Mouse (Mus musculus) kidney, postnatal 25 days (tissue): ENCODE data around the gene Zfp157.
A peak's percentile ranks its signal among the peaks of the same experiment; 100 is the strongest.
"Not testable (repeated sequence)": the region's sequence is repeated elsewhere in the genome, so short reads cannot be mapped to it uniquely, and the experiment has no call there.

Source experiments
- DNase-seq, 2 experiments: peaks; one replicate each; pipeline ENCODE4 v3.0.0; 2021; ENCODE audit warnings: mixed read lengths in 2 of 2

Gene Zfp157

DNA sequence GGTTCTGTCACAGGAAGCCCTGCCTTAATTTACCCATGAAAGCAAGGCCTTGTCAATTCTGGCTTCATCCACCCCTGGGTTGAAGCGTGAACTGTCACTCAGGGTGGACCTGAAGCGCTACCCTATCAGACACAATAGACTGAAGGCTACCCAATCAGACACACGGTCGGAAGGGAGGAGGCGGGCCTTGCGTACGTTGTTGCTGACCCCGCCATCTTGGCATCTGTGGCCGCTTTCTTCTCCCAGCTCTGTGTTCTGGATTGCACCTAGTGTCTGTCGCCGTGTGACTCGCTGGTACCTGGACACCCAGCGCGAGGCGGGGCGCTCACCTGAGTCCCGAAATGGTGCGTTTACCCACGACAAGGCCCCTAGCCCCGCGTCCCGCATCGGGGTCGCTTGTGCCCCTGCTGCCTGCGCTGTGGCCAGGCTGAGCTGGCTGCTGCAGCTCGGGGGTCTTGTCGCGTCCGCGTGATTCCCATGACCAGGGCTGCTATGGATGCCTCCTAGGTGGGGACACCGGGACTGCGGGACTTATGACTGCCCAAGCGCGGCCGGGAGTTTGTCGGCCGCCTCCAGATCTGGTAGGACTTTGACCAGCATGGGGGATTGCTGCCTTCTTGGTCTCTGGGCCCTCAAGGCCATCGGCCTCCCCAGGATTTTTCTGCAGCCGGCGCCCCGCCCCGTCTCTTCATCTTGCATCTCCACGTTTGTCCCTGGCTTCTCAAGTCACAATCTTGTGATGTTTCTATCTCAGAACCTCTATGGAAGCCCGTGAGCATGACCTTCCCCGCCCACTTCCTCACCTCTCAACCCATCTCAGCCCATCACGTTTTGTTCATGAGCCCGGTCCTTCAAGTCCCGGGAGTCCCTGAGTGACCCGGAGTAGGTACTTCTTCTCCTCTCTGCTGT lies at the start of gene Zfp157:
Zfp157 (plus strand) TSS at position 183 of the 909 bp plus-strand sequence.
- peak; percentile 94 to 96 for DNase-seq

DNA sequence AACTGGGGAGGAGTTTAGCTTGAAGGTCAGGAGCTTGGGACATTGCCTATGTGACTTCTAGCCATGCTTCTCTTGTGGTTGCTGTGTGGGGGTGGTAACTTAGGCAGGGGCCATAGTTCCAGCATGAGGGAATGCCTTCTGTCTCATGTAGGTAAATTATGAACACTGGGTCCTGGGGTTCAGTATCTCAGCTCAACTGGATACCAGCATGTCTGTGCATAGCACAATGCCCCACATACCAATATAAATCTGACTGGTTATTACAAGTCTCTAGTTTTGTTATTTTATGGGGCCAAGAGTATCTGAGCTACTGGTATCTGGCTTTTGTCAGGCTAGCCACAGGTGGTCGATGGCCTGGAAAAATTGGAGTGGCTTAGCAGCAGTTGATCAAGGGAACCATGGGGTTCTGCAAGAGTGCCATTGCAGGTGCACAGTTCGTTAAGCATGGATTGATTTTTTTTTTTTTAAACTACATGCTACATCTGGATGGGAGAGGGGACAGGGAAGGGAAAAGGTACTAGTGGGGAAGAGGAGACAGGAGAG lies 43.4 kb upstream of the Zfp157 start:
- no peak for DNase-seq

DNA sequence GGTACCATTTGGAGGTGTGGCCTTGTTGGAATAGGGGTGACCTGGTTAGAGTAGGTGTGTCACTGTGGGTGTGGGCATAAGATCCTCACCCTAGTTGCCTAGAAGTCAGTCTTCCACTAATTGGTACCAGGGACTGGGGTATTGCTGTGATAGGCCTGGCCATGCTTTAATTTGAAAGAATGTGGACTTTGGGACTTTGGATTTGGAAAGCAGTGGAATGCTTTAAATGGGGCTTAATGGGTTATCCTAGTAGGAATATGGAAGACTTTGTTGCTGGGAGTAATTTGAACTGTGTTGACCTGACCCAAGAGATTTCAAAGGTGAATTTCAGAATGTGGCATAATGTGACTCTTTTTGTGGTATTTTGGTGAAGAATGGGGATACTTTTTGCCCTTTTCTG lies 40.8 kb upstream of the Zfp157 start:
- DNase-seq, result not testable (repeated sequence)

DNA sequence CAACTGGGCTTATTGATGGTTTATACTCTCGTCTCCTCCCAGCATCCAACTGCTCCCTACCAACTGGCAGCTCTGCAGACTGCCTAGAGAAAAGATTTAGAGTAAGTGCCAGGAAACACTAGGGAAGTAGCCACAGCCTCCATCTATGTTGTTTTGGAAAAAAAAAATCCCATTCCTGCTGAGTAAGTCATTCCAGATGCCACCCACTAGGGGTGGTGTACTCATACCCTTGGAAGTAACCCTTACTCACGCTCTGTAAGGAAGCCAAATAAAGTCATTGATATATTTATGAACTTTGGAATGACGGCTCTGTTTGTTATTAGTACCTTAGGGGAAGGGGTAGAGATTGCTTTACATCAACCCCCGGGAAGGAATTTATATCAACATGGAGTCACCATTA lies 17.1 kb downstream of the Zfp157 start:
- no peak for DNase-seq

DNA sequence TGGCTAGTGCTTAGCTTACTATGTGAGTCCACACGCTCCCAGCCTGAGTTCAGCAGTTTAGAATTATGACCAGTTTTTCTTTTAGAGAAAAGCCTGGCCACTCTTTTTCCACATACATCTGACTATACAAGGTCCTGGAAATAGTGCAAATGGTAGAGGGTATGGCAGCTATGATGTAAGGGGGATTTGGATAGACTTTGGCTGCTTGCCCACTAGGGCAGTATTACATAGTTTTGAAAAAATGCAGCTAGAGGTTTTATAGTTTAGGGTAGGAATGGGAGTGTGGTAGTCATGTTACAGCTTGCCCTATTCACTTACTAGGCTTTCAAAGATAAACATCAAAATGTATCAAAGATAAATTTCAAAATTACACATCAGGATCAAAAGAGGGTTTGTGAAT lies 17.8 kb downstream of the Zfp157 start:
- DNase-seq, result no peak

DNA sequence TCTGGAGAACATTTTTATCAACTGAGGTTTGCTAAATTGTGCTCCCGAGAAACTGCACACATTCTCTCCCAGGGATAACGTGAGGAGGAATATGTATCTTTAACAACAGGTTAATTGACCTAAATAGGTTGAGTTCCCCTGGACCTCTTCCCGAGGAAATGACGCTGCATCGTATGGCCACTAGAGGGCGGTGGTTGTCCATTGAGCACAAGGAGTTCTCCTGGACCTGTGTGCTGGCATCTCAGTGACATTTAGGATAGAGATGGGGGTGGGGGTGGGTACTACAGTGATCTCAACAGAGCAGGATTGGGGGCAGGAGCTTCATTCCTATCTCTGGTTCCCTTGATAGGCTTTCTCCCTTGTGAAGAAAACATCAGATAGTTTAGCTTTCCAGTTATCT lies 32.3 kb downstream of the Zfp157 start:
- DNase-seq, result peak; percentile 60 to 71

DNA sequence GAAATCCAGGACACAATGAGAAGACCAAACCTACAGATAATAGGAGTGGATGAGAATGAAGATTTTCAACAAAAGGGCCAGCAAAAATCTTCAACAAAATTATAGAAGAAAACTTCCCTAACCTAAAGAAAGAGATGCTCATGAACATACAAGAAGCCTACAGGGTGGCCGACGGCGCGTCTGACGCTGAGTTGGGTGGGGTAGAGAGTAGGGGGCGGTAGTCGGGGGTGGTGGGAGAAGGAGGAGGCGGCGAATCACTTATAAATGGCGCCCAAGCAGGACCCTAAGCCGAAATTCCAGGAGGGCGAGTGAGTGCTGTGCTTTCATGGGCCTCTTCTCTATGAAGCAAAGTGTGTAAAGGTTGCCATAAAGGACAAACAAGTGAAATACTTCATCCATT lies 63.3 kb downstream of the Zfp157 start:
- not testable (repeated sequence) for DNase-seq
